Mouse (Mus musculus) liver, embryonic 13.5 days (tissue): ENCODE measurements around the gene Gamt. TPM values are rescaled to one million over a fixed set of nuclear protein-coding genes. Genes with fewer than 3 reads are reported as not detected.

ENCODE experiments used
- ATAC-seq: fragments of 200-750 bp; cut with Nextera tagmentation; 2 replicates; pipeline ENCODE4 v1.8.0; 2017; ENCODE audit warnings: low read depth, mild to moderate bottlenecking, moderate number of reproducible peaks, moderate library complexity
- DNase-seq: peaks from one replicate; pipeline ENCODE4 v3.0.0; 2022
- H3K27ac ChIP-seq: fragments of 300-500 bp; sonication (generic); 2 replicates; pipeline ENCODE4 v1.5.1; 2015; ENCODE audit warnings: moderate library complexity, mild to moderate bottlenecking, inconsistent platforms
- H3K27me3 ChIP-seq: fragments of 300-500 bp; sonication (generic); 2 replicates; pipeline ENCODE4 v1.6.1; 2015; ENCODE audit warnings: mild to moderate bottlenecking, inconsistent platforms
- H3K36me3 ChIP-seq: fragments of 300-500 bp; sonication (generic); 2 replicates; pipeline ENCODE4 v1.6.1; 2015; ENCODE audit warnings: mild to moderate bottlenecking, inconsistent platforms
- H3K4me1 ChIP-seq: fragments of 300-500 bp; sonication (generic); replicated peaks from 2 replicates; pipeline ENCODE4 v1.6.1; 2015; ENCODE audit warnings: inconsistent platforms
- H3K4me2 ChIP-seq: fragments of 300-500 bp; sonication (generic); 2 replicates; pipeline ENCODE4 v1.6.1; 2015; ENCODE audit warnings: inconsistent platforms, mild to moderate bottlenecking, moderate library complexity
- H3K4me3 ChIP-seq: fragments of 300-500 bp; sonication (generic); replicated peaks from 2 replicates; pipeline ENCODE4 v1.5.1; 2015; ENCODE audit warnings: mild to moderate bottlenecking, inconsistent platforms
- H3K9ac ChIP-seq: fragments of 300-500 bp; sonication (generic); 2 replicates; pipeline ENCODE4 v1.6.1; 2015; ENCODE audit warnings: mild to moderate bottlenecking, inconsistent platforms
- H3K9me3 ChIP-seq: fragments of 300-500 bp; sonication (generic); replicated peaks from 2 replicates; pipeline ENCODE4 v1.6.1; 2016; ENCODE audit warnings: inconsistent platforms
- WGBS: fragments of 180-500 bp; shearing (Covaris S2); methylation state at CpG from one replicate; pipeline ENCODE4 v1.1.7; 2015; ENCODE audit not compliant: insufficient replicate concordance; 5-methylcytosine and 5-hydroxymethylcytosine counted together
- polyA plus RNA-seq: library from polyadenylated mRNA; unstranded; fragments of >200 nt; fragmentation: Nextera tagmentation; extraction: Ambion mirVana; gene quantifications from 2 replicates; pipeline ENCODE4 v1.2.1, GENCODE M21; 2015

Gene Gamt
- polyA plus RNA-seq, 1 experiment from 2014 or later, result 57.2 TPM

DNA sequence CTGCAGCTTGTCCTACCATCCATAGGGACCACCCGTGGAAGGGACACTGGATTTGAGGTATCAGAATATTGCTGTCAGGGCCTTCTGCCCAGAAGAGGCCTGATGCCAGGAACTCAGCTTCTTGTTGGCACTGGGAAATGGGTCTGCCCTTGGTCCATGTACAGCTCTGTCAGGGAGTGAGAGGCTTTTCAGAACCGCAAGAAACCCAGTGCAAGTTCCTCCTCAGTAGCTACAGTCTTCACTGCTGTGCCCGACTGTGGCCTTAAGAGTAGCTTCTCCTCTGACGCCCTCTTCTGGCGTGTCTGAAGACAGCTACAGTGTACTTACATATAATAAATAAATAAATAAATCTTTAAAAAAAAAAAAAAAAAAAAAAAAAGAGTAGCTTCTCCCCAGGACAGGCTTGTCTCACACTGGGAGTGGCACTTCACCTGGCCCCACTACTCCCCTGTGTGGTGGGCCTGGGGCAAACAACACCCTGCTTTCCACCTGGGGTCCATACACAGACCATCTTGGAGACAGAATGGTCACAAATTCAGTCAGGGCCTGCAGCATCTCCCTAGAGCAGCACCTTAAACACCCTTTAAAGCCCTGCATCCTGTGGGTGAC, 15.9 kb downstream of the Gamt start:
- WGBS, result 41% methylated on average over 5 of the region's 5 CpGs
- Histone ChIP-seq H3K4me2 (no peak overlapping the region), H3K4me1 (peaks cover 41% of the 10 kb centered on the region), H3K4me3 (no peak overlapping the region), H3K9me3 (no peaks in the 10 kb centered on the region), H3K9ac (peak overlapping the region; percentile 48), H3K36me3 (peaks cover 49% of the 10 kb centered on the region), H3K27me3 (no peaks in the 10 kb centered on the region), H3K27ac (peak overlapping the region; percentile 62)
- ATAC-seq (no peak), DNase-seq (no peak)

DNA sequence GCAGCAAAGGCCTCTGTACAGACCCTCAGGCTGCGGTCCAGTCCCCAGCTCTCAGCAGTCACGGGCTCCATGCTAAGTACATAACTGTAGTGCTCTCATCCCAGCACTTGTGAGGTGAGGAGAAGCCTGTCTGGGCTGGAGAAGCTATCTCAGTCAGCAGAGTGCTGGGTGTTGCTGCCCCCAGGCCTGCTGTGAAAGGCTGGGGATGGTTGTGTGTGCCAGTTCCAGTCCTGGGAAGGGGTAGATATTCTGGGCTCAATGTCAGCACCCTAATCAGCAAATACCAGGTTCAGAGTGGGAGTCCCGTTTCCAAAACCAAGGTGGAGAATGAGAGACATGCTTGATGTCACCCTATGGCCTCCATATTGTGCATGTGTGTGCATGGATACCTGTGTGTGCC, 18.2 kb downstream of the Gamt start:
- no peaks in the 10 kb centered on the region for H3K9me3 ChIP-seq
- H3K36me3 ChIP-seq, result peaks cover 72% of the 10 kb centered on the region
- peaks cover 26% of the 10 kb centered on the region for H3K4me1 ChIP-seq
- DNase-seq, result no peak
- WGBS, result 81% methylated on average over 3 of the region's 3 CpGs
- H3K9ac ChIP-seq, result no peak overlapping the region
- no peak overlapping the region for H3K4me2 ChIP-seq
- no peak overlapping the region; the same call in 1 of the 2 replicates for H3K27ac ChIP-seq
- no peaks in the 10 kb centered on the region for H3K27me3 ChIP-seq
- ATAC-seq, result no peak
- no peak overlapping the region for H3K4me3 ChIP-seq

DNA sequence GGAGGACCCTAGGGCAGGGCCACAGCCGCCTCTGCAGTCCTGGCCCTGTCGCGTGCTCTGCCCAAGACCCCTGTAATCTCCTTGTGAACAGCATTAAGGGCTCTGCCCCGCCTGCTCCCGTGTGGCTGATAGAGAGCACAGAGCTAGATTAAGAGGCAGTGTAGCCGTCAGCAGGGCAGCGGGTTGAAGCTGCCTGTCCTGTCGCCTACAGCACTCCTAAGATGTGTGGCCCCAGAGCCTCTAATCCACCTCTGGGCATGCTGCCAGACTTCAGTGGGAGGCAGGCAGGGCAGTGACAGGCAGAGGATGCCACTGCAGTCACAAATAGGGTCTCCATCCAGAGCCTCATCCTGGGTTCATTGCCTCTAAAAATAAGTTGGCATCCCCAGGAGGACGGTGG, 18.7 kb downstream of the Gamt start:
- Histone ChIP-seq H3K4me2 (no peak overlapping the region), H3K9ac (no peak overlapping the region), H3K4me1 (peaks cover 23% of the 10 kb centered on the region), H3K4me3 (no peak overlapping the region), H3K9me3 (no peaks in the 10 kb centered on the region), H3K27me3 (no peaks in the 10 kb centered on the region), H3K36me3 (peaks cover 77% of the 10 kb centered on the region), H3K27ac (no peak overlapping the region)
- WGBS, result 69% methylated on average over 9 of the region's 9 CpGs
- DNase-seq (no peak), ATAC-seq (no peak)

DNA sequence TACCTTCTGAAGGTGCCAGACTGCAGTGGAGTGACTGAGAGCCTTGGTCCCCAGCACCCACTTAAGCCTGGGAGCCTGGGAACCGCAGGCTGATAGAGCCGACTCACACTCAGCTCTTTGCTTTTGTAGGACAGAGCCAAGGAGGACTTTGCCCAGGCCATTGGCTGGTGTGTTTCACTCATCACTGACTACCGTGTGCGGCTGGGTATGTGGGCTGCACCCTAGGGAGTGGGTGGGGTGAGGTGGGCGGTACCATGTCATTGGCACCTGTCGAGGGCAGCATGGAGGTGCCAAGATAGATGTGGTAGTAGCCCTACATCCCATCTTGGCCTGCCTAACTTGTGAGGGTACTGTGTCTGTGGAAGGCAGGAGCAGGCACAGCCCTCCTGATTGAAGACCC, 21.0 kb downstream of the Gamt start:
- WGBS, result 81% methylated on average over 6 of the region's 6 CpGs
- H3K9me3 ChIP-seq, result no peaks in the 10 kb centered on the region
- peaks cover 11% of the 10 kb centered on the region; the same call in 1 of the 2 replicates for H3K4me1 ChIP-seq
- peaks cover 99% of the 10 kb centered on the region for H3K36me3 ChIP-seq
- no peak overlapping the region for H3K4me3 ChIP-seq
- no peak overlapping the region for H3K9ac ChIP-seq
- ATAC-seq, result no peak
- no peak overlapping the region for H3K27ac ChIP-seq
- H3K27me3 ChIP-seq, result no peaks in the 10 kb centered on the region
- DNase-seq, result no peak
- H3K4me2 ChIP-seq, result no peak overlapping the region

DNA sequence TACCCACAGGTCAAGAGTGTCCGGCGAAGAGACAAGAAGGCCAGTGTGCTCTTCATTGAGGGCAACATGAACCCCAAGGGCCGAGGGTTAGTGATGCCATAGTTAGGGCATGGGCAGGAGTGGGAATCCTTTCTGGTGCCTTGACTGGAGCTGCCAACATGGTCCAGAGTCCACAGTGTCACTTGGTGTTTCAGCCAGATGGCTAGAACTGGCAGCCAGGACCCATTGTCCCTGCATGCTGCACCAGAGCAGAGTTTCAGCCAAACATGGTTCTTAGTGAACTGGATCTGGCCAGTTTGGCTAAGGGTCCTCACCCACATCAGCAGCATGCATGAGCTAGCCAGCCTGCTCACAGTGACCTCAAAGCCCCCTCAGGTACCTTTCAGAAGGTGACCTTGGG, 22.5 kb downstream of the Gamt start:
- no peaks in the 10 kb centered on the region for H3K9me3 ChIP-seq
- WGBS, result 82% methylated on average over 3 of the region's 3 CpGs
- no peak overlapping the region for H3K27ac ChIP-seq
- peaks cover 11% of the 10 kb centered on the region; the same call in 1 of the 2 replicates for H3K4me1 ChIP-seq
- ATAC-seq (no peak), DNase-seq (no peak)
- peaks cover 99% of the 10 kb centered on the region for H3K36me3 ChIP-seq
- no peak overlapping the region for H3K9ac ChIP-seq
- H3K27me3 ChIP-seq, result no peaks in the 10 kb centered on the region
- H3K4me2 ChIP-seq, result no peak overlapping the region
- no peak overlapping the region for H3K4me3 ChIP-seq

DNA sequence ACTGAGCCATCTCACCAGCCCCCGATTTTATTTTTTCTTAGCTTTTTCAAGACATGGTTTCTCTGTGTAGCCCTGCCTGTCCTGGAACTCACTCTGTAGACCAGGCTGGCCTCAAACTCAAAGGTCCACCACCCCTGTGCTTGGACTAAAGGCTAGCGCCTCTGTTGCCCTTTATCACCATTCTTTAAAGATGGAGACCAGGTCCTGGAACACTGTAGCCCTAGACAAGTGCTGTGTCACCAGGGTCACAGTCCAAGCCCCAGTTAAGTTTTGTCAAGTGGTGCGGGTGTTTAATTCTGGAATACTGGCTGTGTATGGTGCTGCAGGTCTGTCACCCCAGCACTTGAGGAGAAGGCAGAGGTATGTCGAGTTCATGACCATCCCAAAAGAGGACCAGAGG, 23.8 kb downstream of the Gamt start:
- no peak overlapping the region for H3K9ac ChIP-seq
- H3K27me3 ChIP-seq, result no peaks in the 10 kb centered on the region
- H3K27ac ChIP-seq, result no peak overlapping the region
- DNase-seq, result no peak
- H3K9me3 ChIP-seq, result no peaks in the 10 kb centered on the region
- H3K36me3 ChIP-seq, result peaks cover 99% of the 10 kb centered on the region
- WGBS, result 82% methylated on average over 4 of the region's 4 CpGs
- no peak overlapping the region for H3K4me3 ChIP-seq
- peaks cover 13% of the 10 kb centered on the region; the same call in 1 of the 2 replicates for H3K4me1 ChIP-seq
- ATAC-seq, result no peak
- H3K4me2 ChIP-seq, result no peak overlapping the region

DNA sequence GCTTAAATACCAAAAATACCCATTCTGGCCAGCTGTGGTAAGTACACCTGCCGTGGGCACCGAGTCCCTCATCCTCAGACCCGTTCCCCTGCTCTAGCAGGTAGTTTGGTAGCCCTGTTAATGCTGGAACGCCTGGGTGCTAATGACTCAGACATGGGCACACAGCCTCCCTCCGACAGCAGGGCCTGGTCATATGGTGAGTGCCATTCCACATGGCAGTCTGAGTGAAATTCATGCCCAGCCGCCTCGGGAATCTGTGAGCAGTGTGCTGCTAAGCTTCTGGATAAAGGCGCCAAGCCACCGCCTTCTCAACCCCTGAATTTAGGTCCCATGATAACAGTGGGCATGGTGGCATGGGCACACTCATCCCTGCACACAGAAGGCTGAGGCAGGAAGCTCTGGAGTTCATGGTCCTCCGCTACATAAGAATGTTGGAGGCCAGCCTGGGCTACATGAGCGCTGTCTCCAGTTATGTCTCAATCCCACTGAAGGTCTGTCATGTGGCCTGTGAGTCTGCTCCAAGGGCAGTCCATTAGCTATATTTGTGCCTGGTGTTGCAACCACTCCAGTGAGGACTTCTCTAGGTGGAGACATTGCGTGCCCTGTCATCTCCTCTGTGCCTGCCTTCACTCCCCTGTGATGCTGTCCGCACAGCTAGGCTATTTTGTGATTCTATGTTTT, 24.5 kb downstream of the Gamt start:
- Histone ChIP-seq H3K36me3 (peaks cover 99% of the 10 kb centered on the region), H3K27ac (no peak overlapping the region), H3K4me1 (peaks cover 8% of the 10 kb centered on the region; the same call in 1 of the 2 replicates), H3K4me2 (no peak overlapping the region), H3K9me3 (no peaks in the 10 kb centered on the region), H3K4me3 (no peak overlapping the region), H3K9ac (no peak overlapping the region), H3K27me3 (no peaks in the 10 kb centered on the region)
- ATAC-seq (no peak), DNase-seq (no peak)
- WGBS, result 90% methylated on average over 13 of the region's 13 CpGs

DNA sequence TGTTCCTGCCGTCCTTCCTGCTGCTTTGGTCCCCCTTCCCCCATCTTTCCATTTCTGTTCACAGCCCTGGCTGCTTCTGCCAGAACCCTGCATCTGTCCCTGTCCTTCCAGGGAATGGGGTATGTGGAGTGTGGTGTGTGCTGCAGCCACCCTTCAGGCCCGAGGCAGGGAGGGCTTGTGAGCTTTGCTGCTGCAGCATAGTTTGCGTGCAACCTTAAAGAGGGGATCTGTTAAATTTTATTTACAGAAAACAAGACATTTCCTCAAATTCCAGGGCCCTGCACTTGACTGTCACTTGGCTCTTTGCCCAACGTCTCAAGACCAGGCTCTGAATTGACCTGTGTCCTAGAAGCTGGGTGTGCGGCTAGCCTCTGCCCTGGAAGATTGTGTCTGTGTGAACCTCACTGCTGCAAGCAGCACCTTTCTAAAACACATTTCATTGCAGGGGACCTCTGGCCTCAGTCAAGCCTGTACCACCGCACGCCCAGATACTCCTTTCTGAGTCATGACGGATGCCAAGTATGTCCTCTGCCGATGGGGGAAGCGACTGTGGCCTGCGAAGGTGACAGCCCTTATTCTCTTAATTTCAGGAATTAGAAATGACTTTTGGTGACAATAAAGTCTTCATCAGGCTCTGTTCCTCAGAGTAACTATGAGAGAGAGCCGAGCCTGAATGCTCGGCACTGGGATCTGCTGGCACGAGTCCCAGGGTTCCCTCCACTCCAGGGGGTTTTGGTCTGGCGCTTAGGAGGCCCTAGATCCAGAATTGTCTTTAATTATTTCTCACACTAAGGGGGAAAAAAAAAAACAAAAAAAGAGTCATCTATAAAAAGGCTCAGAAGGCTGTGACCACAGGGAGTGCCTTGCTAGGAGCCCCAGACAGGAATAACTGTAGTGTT, 32.7 kb downstream of the Gamt start:
- H3K9ac ChIP-seq, result peak overlapping the region; percentile 94
- no peak for ATAC-seq

DNA sequence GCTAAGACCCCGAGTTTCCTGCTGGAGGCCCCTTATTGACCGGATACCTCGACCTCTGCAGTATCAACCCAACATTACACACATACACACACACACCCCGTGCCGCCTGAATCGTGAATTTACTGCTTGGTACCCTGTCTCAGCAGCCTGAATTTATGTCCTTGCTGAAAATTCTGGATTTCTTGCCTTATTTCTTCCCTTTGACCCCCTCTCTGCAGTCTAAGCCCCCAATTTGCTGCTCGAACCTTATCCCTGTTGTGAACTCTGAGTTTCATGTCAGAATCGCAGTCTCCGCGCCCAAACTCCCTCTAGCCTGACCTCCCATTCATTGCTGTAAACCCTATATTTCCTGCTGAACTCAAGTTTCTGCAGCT, 33.7 kb downstream of the Gamt start:
- no peak for ATAC-seq
- peaks cover 16% of the 10 kb centered on the region; the same call in 1 of the 2 replicates for H3K27me3 ChIP-seq
- H3K9ac ChIP-seq, result peak overlapping the region; percentile 94
- H3K4me3 ChIP-seq, result peak overlapping the region; percentile 86
- H3K4me1 ChIP-seq, result peaks cover 38% of the 10 kb centered on the region
- peak overlapping the region; percentile 94 for H3K27ac ChIP-seq
- no peaks in the 10 kb centered on the region for H3K9me3 ChIP-seq
- 9% methylated on average over 10 of the region's 10 CpGs for WGBS
- peak overlapping the region; percentile 97 for H3K4me2 ChIP-seq
- peaks cover 38% of the 10 kb centered on the region for H3K36me3 ChIP-seq
- DNase-seq, result no peak

More for the DNA sequence above, 32.7 kb downstream of the Gamt start:
- WGBS, result 76% methylated on average over 15 of the region's 15 CpGs
- DNase-seq, result no peak
- Histone ChIP-seq H3K4me2 (peak overlapping the region; percentile 97), H3K36me3 (peaks cover 48% of the 10 kb centered on the region), H3K4me1 (peaks cover 40% of the 10 kb centered on the region), H3K27ac (peak overlapping the region; percentile 94), H3K4me3 (peak overlapping the region; percentile 86), H3K9me3 (no peaks in the 10 kb centered on the region), H3K27me3 (peaks cover 13% of the 10 kb centered on the region; the same call in 1 of the 2 replicates)

DNA sequence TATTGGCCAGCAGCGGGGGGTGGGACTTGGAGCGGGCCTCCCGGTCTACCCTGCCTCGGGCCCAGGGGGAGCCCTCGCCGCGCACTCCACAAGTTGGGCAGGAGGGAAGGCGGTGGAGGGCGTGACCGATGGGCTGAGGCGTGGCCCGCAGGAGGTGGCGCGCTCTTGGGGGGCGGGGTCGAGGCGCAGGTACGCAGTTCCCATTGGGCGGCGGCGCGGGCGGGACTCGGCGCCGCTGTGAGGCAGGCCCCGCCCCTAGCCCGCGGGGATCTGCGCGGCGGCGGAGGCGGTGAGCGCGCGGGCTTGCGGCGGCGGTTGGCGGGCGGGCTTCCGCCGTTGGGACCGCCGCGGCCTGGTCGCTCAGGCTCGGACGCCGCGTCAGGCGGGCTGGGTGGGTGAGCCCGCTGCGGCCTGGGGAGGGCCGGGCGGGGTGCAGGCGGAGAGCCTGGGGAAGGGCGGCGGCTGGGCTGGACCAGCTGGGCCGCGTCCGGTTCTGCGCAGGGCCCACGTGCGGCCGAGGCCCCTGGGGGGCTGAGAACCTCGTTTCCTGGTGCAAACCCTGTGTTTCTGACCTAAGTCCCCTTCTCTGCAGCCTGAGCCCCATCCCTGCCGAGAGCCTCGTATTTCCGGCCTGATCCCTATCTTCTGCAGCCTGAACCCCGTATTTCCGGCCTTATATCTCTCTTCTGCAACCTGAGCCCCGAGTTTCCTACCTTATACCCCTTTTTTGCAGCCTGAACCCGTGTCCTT, 34.2 kb downstream of the Gamt start, which contains the start of gene Mum1:
Gene Mum1, plus strand, starts transcription at position 19 of the 750 bp plus-strand sequence.
- peaks cover 33% of the 10 kb centered on the region for H3K36me3 ChIP-seq
- peaks cover 20% of the 10 kb centered on the region; the same call in 1 of the 2 replicates for H3K27me3 ChIP-seq
- H3K4me3 ChIP-seq, result peak within 1 kb of the TSS; percentile 86
- H3K9me3 ChIP-seq, result no peaks in the 10 kb centered on the region
- peak within 1 kb of the TSS; percentile 97 for H3K4me2 ChIP-seq
- peaks cover 38% of the 10 kb centered on the region for H3K4me1 ChIP-seq
- peak within 1 kb of the TSS; percentile 94 for H3K27ac ChIP-seq
- WGBS, result under 1% methylated on average over 75 of the region's 75 CpGs
- DNase-seq (peak; percentile 99), ATAC-seq (peak; percentile 98)
- H3K9ac ChIP-seq, result peak within 1 kb of the TSS; percentile 94
